Mouse (Mus musculus) hindbrain, postnatal 0 days (tissue): ENCODE measurements around the gene Gm15127. TPM values are rescaled to one million over a fixed set of nuclear protein-coding genes. Genes with fewer than 3 reads are reported as not detected.
"Not testable (repeated sequence)": the region's sequence is repeated elsewhere in the genome, so short reads cannot be mapped to it uniquely, and the experiment has no call there.

Experiments
- ATAC-seq: fragments of 200-750 bp; cut with Nextera tagmentation; 2 replicates; pipeline ENCODE4 v1.8.0; 2017; ENCODE audit warnings: mild to moderate bottlenecking, moderate TSS enrichment, moderate library complexity
- DNase-seq: peaks from one replicate; pipeline ENCODE4 v3.0.0-alpha.2; 2015; ENCODE audit warnings: low spot score
- H3K27ac ChIP-seq: fragments of 300-500 bp; sonication (generic); 2 replicates; pipeline ENCODE4 v1.5.1; 2014; ENCODE audit warnings: mild to moderate bottlenecking
- H3K27me3 ChIP-seq: fragments of 300-500 bp; sonication (generic); 2 replicates; pipeline ENCODE4 v1.6.1; 2014; ENCODE audit warnings: low read length, mixed read lengths; ENCODE audit not compliant: insufficient read depth
- H3K36me3 ChIP-seq: fragments of 300-500 bp; sonication (generic); 2 replicates; pipeline ENCODE4 v1.6.1; 2014; ENCODE audit warnings: low read length, mixed read lengths; ENCODE audit not compliant: insufficient read depth
- H3K4me1 ChIP-seq: fragments of 300-500 bp; sonication (generic); 2 replicates; pipeline ENCODE4 v1.6.1; 2014; ENCODE audit warnings: antibody characterized with exemption, low read length, mixed read lengths; ENCODE audit not compliant: insufficient read depth
- H3K4me2 ChIP-seq: fragments of 300-500 bp; sonication (generic); 2 replicates; pipeline ENCODE4 v1.6.1; 2014; ENCODE audit warnings: low read depth, mild to moderate bottlenecking, low read length, moderate library complexity, mixed read lengths
- H3K4me3 ChIP-seq: fragments of 300-500 bp; sonication (generic); 2 replicates; pipeline ENCODE4 v1.5.1; 2014; ENCODE audit warnings: low read length
- H3K9ac ChIP-seq: fragments of 300-500 bp; sonication (generic); replicated peaks from 2 replicates; pipeline ENCODE4 v1.6.1; 2014; ENCODE audit warnings: mild to moderate bottlenecking, low read length, moderate library complexity, mixed read lengths
- H3K9me3 ChIP-seq: fragments of 300-500 bp; sonication (generic); 2 replicates; pipeline ENCODE4 v1.6.1; 2016; ENCODE audit warnings: low read length, mixed read lengths
- WGBS: fragments of 180-500 bp; shearing (Covaris S2); extraction: QIAGEN DNeasy Blood & Tissue Kit; methylation state at CpG from one replicate; pipeline ENCODE4 v1.1.7; 2014; 5-methylcytosine and 5-hydroxymethylcytosine counted together
- polyA plus RNA-seq: library from polyadenylated mRNA; unstranded; fragments of >200 nt; fragmentation: Nextera tagmentation; extraction: Ambion mirVana; gene quantifications from 2 replicates; pipeline ENCODE4 v1.2.1, GENCODE M21; 2015
- total RNA-seq: library from RNA; depleted of rRNA; stranded (reverse); fragments of >200 nt; gene quantifications from 2 replicates; pipeline ENCODE4 v1.2.3, GENCODE M21; 2014; rRNA removed

The Gm15127 gene
- total RNA-seq (not detected in 2 replicates), polyA plus RNA-seq (not detected in 2 replicates)

DNA sequence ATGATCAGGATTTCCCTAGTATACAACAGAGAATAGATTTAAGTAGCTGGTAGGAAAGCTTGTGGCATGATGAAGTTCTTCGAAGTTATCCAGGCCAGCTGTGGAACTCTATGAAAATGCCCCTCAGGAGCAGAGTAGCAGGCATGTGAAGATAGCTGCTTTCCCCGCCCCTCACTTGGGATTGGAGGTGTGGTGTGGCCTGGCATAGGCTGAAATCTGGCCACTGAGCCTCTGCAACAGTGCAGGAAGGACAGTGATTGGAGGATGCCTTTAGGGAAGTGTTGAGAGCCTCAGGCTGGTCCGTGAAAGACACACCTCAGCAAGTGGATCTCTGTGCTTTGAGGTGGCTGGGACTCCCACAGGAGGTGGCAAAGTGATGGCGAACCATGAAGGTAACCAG is at the start of gene Gm15127:
Gm15127 (plus strand) TSS at position 301 of the 400 bp plus-strand sequence.
- not testable (repeated sequence) for H3K36me3 ChIP-seq, ATAC-seq
- WGBS: 89% methylated on average over 2 of the region's 4 CpGs

DNA sequence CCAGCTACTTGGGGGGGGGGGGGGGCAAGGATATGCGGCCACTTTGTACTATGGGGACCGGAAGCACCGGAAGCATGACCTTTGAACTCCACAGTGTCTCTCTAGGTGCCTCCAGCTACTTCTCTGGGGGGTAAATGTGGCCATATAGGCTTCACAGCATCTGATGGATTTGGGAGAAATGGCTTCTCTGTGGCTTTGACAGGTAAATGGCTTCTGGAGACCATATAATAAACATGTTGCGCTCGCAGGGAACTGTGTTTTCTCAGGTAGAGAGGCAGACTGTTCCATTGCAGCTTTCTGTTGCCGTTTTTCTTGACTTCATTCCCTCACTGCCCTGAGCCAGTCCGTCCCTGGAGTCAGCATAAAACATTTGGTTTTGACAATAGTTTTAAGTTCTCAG is 48.3 kb upstream of the Gm15127 start, which contains the start of gene Gm8334:
Gm8334 (minus strand) TSS at position 101 of the 400 bp plus-strand sequence.
- ATAC-seq, H3K27ac ChIP-seq, H3K27me3 ChIP-seq, H3K9ac ChIP-seq, H3K4me1 ChIP-seq, H3K9me3 ChIP-seq, H3K36me3 ChIP-seq, DNase-seq, H3K4me3 ChIP-seq, H3K4me2 ChIP-seq: not testable (repeated sequence)
- WGBS: 91% methylated on average over 3 of the region's 7 CpGs

More for the DNA sequence above, at the start of gene Gm15127:
- H3K4me1 ChIP-seq, H3K4me3 ChIP-seq, H3K27ac ChIP-seq, H3K4me2 ChIP-seq, H3K27me3 ChIP-seq, H3K9ac ChIP-seq, DNase-seq, H3K9me3 ChIP-seq: not testable (repeated sequence)

DNA sequence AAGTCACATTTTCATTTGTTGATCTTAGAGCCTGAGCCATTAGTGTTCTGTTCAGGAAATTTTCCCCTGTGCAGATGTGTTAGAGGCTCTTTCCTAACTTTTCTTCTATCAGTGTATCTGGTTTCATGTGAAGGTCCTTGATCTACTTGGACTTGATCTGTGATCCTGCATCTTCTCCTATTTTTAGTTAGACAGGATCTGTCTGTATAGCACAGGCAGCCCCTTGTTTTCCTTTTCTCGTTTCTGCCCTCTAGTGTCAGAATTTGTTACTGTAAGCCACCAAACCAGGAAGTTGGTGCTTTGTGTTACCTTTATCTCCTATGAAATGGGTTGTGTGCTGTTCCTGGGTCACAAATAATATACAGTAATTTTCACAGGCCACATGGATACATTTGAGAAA is 12.9 kb downstream of the Gm15127 start:
- H3K4me1 ChIP-seq, H3K36me3 ChIP-seq, H3K27ac ChIP-seq, H3K9me3 ChIP-seq, H3K27me3 ChIP-seq, H3K4me2 ChIP-seq, DNase-seq, H3K9ac ChIP-seq, H3K4me3 ChIP-seq, ATAC-seq: not testable (repeated sequence)
- 14% methylated on average over 1 of the region's 1 CpGs for WGBS

Other genes starting within 250 kb of the Gm15127 start
- not detected in 2 replicates for gene Gm15114, start 174.6 kb upstream of the Gm15127 start, total RNA-seq
- gene Gm15114, start 174.6 kb upstream of the Gm15127 start, polyA plus RNA-seq: not detected in 2 replicates
- not detected in 2 replicates for gene Gm8334, start 48.4 kb upstream of the Gm15127 start, total RNA-seq
- gene Gm8334, start 48.4 kb upstream of the Gm15127 start, polyA plus RNA-seq: not detected in 2 replicates
- gene Luzp4, start 194.0 kb downstream of the Gm15127 start, total RNA-seq: not detected in 2 replicates
- gene Luzp4, start 194.0 kb downstream of the Gm15127 start, polyA plus RNA-seq: not detected in 2 replicates